Mouse (Mus musculus): Measurements from ENCODE around the gene Cmtm5. TPM values are rescaled to one million over a fixed set of nuclear protein-coding genes. Genes with fewer than 3 reads are reported as not detected.

The Cmtm5 gene
- 1.5 TPM for polyA plus RNA-seq (2017; shearing (Covaris generic))

GRCm38 (mm10) chr14:54935904-54936830 is at the start of gene Cmtm5:
Cmtm5 (plus strand) TSS chr14:54936261.

GRCm38 (mm10) chr14:54892200-54892599 is 43.9 kb upstream of the Cmtm5 start, which contains the start of gene Pabpn1:
Pabpn1 (plus strand) TSS chr14:54892500.

GRCm38 (mm10) chr14:54912886-54913285 is 23.2 kb upstream of the Cmtm5 start, which contains the start of gene Slc22a17:
Slc22a17 (minus strand) TSS chr14:54913132.

GRCm38 (mm10) chr14:54925349-54926342 is 10.4 kb upstream of the Cmtm5 start, which contains the start of gene Efs:
Efs (minus strand) TSS chr14:54926126.

GRCm38 (mm10) chr14:54932645-54933150 is 3.4 kb upstream of the Cmtm5 start, which contains the start of gene Il25:
Il25 (plus strand) TSS chr14:54932695.

GRCm38 (mm10) chr14:54966320-54966977 is 30.4 kb downstream of the Cmtm5 start, which contains the start of gene Myh6:
Myh6 (minus strand) TSS chr14:54966927.

GRCm38 (mm10) chr14:54976633-54977032 is 40.6 kb downstream of the Cmtm5 start, which contains the start of gene Gm17428:
Gm17428 (plus strand) TSS chr14:54976933.

Other genes with a start within 250 kb of the Cmtm5 start
- 84.6 TPM for gene Acin1, start 249.3 kb upstream of the Cmtm5 start, polyA plus RNA-seq (2017; shearing (Covaris generic))
- gene Gm29776, start 237.4 kb upstream of the Cmtm5 start, polyA plus RNA-seq (2017; shearing (Covaris generic)): 0.20 TPM
- gene Cebpe, start 224.1 kb upstream of the Cmtm5 start, polyA plus RNA-seq (2017; shearing (Covaris generic)): not detected
- gene Slc7a8, start 154.3 kb upstream of the Cmtm5 start, polyA plus RNA-seq (2017; shearing (Covaris generic)): 0.09 TPM
- gene Rnf212b, start 122.1 kb upstream of the Cmtm5 start, polyA plus RNA-seq (2017; shearing (Covaris generic)): not detected
- 5.7 TPM for gene Homez, start 65.3 kb upstream of the Cmtm5 start, polyA plus RNA-seq (2017; shearing (Covaris generic))
- 1.5 TPM for gene Ppp1r3e, start 58.7 kb upstream of the Cmtm5 start, polyA plus RNA-seq (2017; shearing (Covaris generic))
- not detected for gene Bcl2l2, start 52.9 kb upstream of the Cmtm5 start, polyA plus RNA-seq (2017; shearing (Covaris generic))
- not detected for gene Gm20521, start 52.8 kb upstream of the Cmtm5 start, polyA plus RNA-seq (2017; shearing (Covaris generic))
- 162 TPM for gene Pabpn1, start 43.8 kb upstream of the Cmtm5 start, polyA plus RNA-seq (2017; shearing (Covaris generic))
- gene Slc22a17, start 23.1 kb upstream of the Cmtm5 start, polyA plus RNA-seq (2017; shearing (Covaris generic)): 1.5 TPM
- 0.26 TPM for gene Efs, start 10.1 kb upstream of the Cmtm5 start, polyA plus RNA-seq (2017; shearing (Covaris generic))
- gene Il25, start 3.6 kb upstream of the Cmtm5 start, polyA plus RNA-seq (2017; shearing (Covaris generic)): 0.37 TPM
- 0.06 TPM for gene Myh6, start 30.7 kb downstream of the Cmtm5 start, polyA plus RNA-seq (2017; shearing (Covaris generic))
- gene Gm17428, start 40.7 kb downstream of the Cmtm5 start, polyA plus RNA-seq (2017; shearing (Covaris generic)): not detected
- not detected for gene Myh7, start 58.4 kb downstream of the Cmtm5 start, polyA plus RNA-seq (2017; shearing (Covaris generic))
- 124 TPM for gene Ngdn, start 79.2 kb downstream of the Cmtm5 start, polyA plus RNA-seq (2017; shearing (Covaris generic))
- gene Zfhx2, start 156.1 kb downstream of the Cmtm5 start, polyA plus RNA-seq (2017; shearing (Covaris generic)): 14.4 TPM
- gene Thtpa, start 158.5 kb downstream of the Cmtm5 start, polyA plus RNA-seq (2017; shearing (Covaris generic)): 19.3 TPM
- gene Ap1g2, start 170.3 kb downstream of the Cmtm5 start, polyA plus RNA-seq (2017; shearing (Covaris generic)): 170 TPM
- 0.16 TPM for gene Jph4, start 180.7 kb downstream of the Cmtm5 start, polyA plus RNA-seq (2017; shearing (Covaris generic))

Data from effector memory CD4-positive, alpha-beta T cell, adult 7 months (primary cell).